Mouse (Mus musculus) liver, postnatal 0 days (tissue): ENCODE measurements around the gene Klk14. TPM values are rescaled to one million over a fixed set of nuclear protein-coding genes. Genes with fewer than 3 reads are reported as not detected.
A peak's percentile ranks its signal among the peaks of the same experiment; 100 is the strongest.
"Not testable (repeated sequence)": the region's sequence is repeated elsewhere in the genome, so short reads cannot be mapped to it uniquely, and the experiment has no call there.

Experiments used
- ATAC-seq: fragments of 200-750 bp; cut with Nextera tagmentation; 2 replicates; pipeline ENCODE4 v1.8.0; 2017; ENCODE audit warnings: mild to moderate bottlenecking, moderate library complexity
- DNase-seq: peaks from one replicate; pipeline ENCODE4 v3.0.0-alpha.2; 2016
- H3K27ac ChIP-seq: fragments of 300-500 bp; sonication (generic); 2 replicates; pipeline ENCODE4 v1.5.1; 2014; ENCODE audit warnings: antibody characterized with exemption, moderate library complexity, mild to moderate bottlenecking, low read depth
- H3K27me3 ChIP-seq: fragments of 300-500 bp; sonication (generic); 2 replicates; pipeline ENCODE4 v1.6.1; 2014; ENCODE audit warnings: low read length, control low read depth, mixed read lengths; ENCODE audit not compliant: insufficient read depth
- H3K36me3 ChIP-seq: fragments of 300-500 bp; sonication (generic); replicated peaks from 2 replicates; pipeline ENCODE4 v1.6.1; 2014; ENCODE audit warnings: mild to moderate bottlenecking, control low read depth, low read length, moderate library complexity, mixed read lengths; ENCODE audit not compliant: insufficient read depth
- H3K4me1 ChIP-seq: fragments of 300-500 bp; sonication (generic); 2 replicates; pipeline ENCODE4 v1.6.1; 2014; ENCODE audit warnings: antibody characterized with exemption, mild to moderate bottlenecking, control low read depth; ENCODE audit not compliant: insufficient read depth
- H3K4me2 ChIP-seq: fragments of 300-500 bp; sonication (generic); 2 replicates; pipeline ENCODE4 v1.6.1; 2014; ENCODE audit warnings: low read depth, mild to moderate bottlenecking, low read length, moderate library complexity, mixed read lengths
- H3K4me3 ChIP-seq: fragments of 300-500 bp; sonication (generic); 2 replicates; pipeline ENCODE4 v1.5.1; 2014; ENCODE audit warnings: low read depth, low read length
- H3K9ac ChIP-seq: fragments of 300-500 bp; sonication (generic); replicated peaks from 2 replicates; pipeline ENCODE4 v1.6.1; 2014; ENCODE audit warnings: mild to moderate bottlenecking, moderate library complexity
- H3K9me3 ChIP-seq: fragments of 300-500 bp; sonication (generic); 2 replicates; pipeline ENCODE4 v1.6.1; 2016; ENCODE audit warnings: mild to moderate bottlenecking, control low read depth, low read length, mixed read lengths
- CTCF ChIP-seq: sonication (generic); IDR thresholded peaks from 2 replicates; pipeline ENCODE4 v1.5.1; 2016; ENCODE audit warnings: antibody characterized with exemption, low read depth
- EP300 ChIP-seq: IDR thresholded peaks from 2 replicates; pipeline ENCODE4 v1.6.1; 2016; ENCODE audit warnings: antibody characterized with exemption, low read depth, mild to moderate bottlenecking
- WGBS: fragments of 180-500 bp; shearing (Covaris S2); extraction: QIAGEN DNeasy Blood & Tissue Kit; methylation state at CpG from one replicate; pipeline ENCODE4 v1.1.7; 2014; ENCODE audit not compliant: insufficient replicate concordance; 5-methylcytosine and 5-hydroxymethylcytosine counted together
- polyA plus RNA-seq: library from polyadenylated mRNA; unstranded; fragments of >200 nt; fragmentation: Nextera tagmentation; extraction: Ambion mirVana; gene quantifications from 2 replicates; pipeline ENCODE4 v1.2.1, GENCODE M21; 2015

Klk14 gene
- polyA plus RNA-seq, 1 experiment from 2014 or later: not detected

- no peak for TF ChIP-seq CTCF
- TF ChIP-seq EP300: no peak
- ATAC-seq (no peak), DNase-seq (peak; percentile 30)
- WGBS: 24% methylated on average over 1 of the region's 1 CpGs
- Histone ChIP-seq H3K36me3 (no peaks in the 10 kb centered on the region), H3K9me3 (no peaks in the 10 kb centered on the region), H3K4me2 (peak within 1 kb of the TSS; percentile 49), H3K4me1 (peaks cover 2% of the 10 kb centered on the region; the same call in 1 of the 2 replicates), H3K9ac (peak within 1 kb of the TSS; percentile 16; the same call in 1 of the 2 replicates), H3K27me3 (no peaks in the 10 kb centered on the region), H3K27ac (peak within 1 kb of the TSS; percentile 71), H3K4me3 (peak within 1 kb of the TSS; percentile 35)
These were observed 30.2 kb upstream of the Klk14 start, which contains the start of gene Siglece for GRCm38 (mm10) chr7:43660002-43660401. Gene Siglece (minus strand): TSS chr7:43660161.

DNA sequence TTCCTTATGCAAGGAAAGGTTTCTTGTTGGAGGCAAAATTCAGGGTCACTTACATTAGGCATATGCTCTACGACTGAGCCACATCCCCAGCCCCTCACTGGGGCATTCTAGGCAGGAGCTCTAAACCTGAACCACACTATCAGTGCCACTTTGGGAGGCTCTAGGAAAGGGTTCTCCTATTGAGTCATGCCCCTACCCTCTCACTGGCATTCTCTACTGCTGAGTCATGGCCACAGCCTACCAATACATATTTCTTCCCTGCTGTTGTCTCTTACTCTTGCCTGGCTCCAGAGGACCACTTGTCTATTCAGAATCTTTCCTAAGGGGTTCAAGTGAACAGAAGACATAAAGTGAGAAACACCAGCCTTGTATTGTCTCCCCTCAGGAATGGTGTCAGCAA is 27.4 kb upstream of the Klk14 start:
- TF ChIP-seq CTCF (no peak), EP300 (no peak)
- no peak overlapping the region for H3K9ac ChIP-seq
- no peaks in the 10 kb centered on the region for H3K36me3 ChIP-seq
- no peak overlapping the region; the same call in 1 of the 2 replicates for H3K27ac ChIP-seq
- no peak overlapping the region for H3K4me3 ChIP-seq
- H3K4me1 ChIP-seq: peaks cover 2% of the 10 kb centered on the region; the same call in 1 of the 2 replicates
- ATAC-seq (no peak), DNase-seq (no peak)
- no peak overlapping the region for H3K4me2 ChIP-seq
- no peaks in the 10 kb centered on the region for H3K9me3 ChIP-seq
- WGBS: 92% methylated on average over 1 of the region's 1 CpGs
- H3K27me3 ChIP-seq: no peaks in the 10 kb centered on the region

DNA sequence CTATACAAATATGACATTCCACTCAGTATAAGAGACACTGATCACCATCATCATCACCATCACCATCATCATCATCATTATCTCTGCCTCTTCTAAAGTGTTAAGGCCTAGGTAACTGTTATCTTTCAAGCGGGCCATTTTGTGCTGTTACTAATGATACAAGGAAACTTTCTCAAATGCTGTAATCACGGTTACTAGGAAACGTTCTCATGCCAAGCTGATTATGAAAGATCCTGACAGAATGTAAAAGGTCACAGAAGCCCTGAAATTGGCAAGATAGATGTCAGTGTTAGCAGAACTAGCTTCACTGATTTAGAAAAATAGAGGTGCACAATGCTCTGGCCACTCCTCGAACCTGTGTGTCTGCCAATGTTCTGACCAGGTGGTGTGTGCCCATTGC is 23.0 kb upstream of the Klk14 start:
- 57% methylated on average over 4 of the region's 4 CpGs for WGBS
- not testable (repeated sequence) for DNase-seq

GRCm38 (mm10) chr7:43668582-43668981 is 21.6 kb upstream of the Klk14 start:
- Histone ChIP-seq H3K27me3 (no peaks in the 10 kb centered on the region), H3K4me1 (peaks cover 11% of the 10 kb centered on the region), H3K27ac (peak overlapping the region; percentile 24; the same call in 1 of the 2 replicates), H3K4me3 (no peak overlapping the region), H3K9me3 (no peaks in the 10 kb centered on the region), H3K36me3 (no peaks in the 10 kb centered on the region), H3K4me2 (no peak overlapping the region), H3K9ac (no peak overlapping the region)
- TF ChIP-seq CTCF (peak; percentile 62), EP300 (no peak)
- DNase-seq (peak; percentile 55), ATAC-seq (no peak)
- 10% methylated on average over 3 of the region's 3 CpGs for WGBS

More for the DNA sequence above, 23.0 kb upstream of the Klk14 start:
- H3K4me3 ChIP-seq, H3K9ac ChIP-seq, H3K36me3 ChIP-seq, H3K9me3 ChIP-seq, H3K4me2 ChIP-seq, ATAC-seq, H3K27me3 ChIP-seq, H3K27ac ChIP-seq, H3K4me1 ChIP-seq: not testable (repeated sequence)

- WGBS: 59% methylated on average over 11 of the region's 11 CpGs
- H3K27me3 ChIP-seq: no peaks in the 10 kb centered on the region
- no peaks in the 10 kb centered on the region for H3K9me3 ChIP-seq
- ATAC-seq (no peak; the same call in 1 of the 2 replicates), DNase-seq (no peak)
- TF ChIP-seq EP300: no peak
- no peak for TF ChIP-seq CTCF
- H3K9ac ChIP-seq: peak overlapping the region; percentile 12; the same call in 1 of the 2 replicates
- peak overlapping the region; percentile 74 for H3K4me2 ChIP-seq
- H3K27ac ChIP-seq: peak overlapping the region; percentile 46
- peak overlapping the region; percentile 66 for H3K4me3 ChIP-seq
- peaks cover 11% of the 10 kb centered on the region for H3K4me1 ChIP-seq
- H3K36me3 ChIP-seq: peaks cover 11% of the 10 kb centered on the region
These were observed 19.0 kb upstream of the Klk14 start for GRCm38 (mm10) chr7:43671064-43671808.

GRCm38 (mm10) chr7:43671809-43672580 is 18.2 kb upstream of the Klk14 start, which contains the start of gene Ctu1:
Gene Ctu1 (plus strand): TSS chr7:43672016.
- peak; percentile 83 for DNase-seq
- WGBS: under 1% methylated on average over 26 of the region's 26 CpGs

More at GRCm38 (mm10) chr7:43671809-43672580, 18.2 kb upstream of the Klk14 start, which contains the start of gene Ctu1:
- no peaks in the 10 kb centered on the region for H3K9me3 ChIP-seq
- H3K27ac ChIP-seq: peak within 1 kb of the TSS; percentile 49
- H3K4me2 ChIP-seq: peak within 1 kb of the TSS; percentile 74
- peaks cover 18% of the 10 kb centered on the region for H3K36me3 ChIP-seq
- H3K4me3 ChIP-seq: peak within 1 kb of the TSS; percentile 66
- H3K9ac ChIP-seq: peak within 1 kb of the TSS; percentile 67
- H3K4me1 ChIP-seq: peaks cover 11% of the 10 kb centered on the region
- TF ChIP-seq CTCF (no peak), EP300 (no peak)
- H3K27me3 ChIP-seq: no peaks in the 10 kb centered on the region
- peak; percentile 98 for ATAC-seq
